Mouse (Mus musculus) ES-E14 (cell line): ENCODE data around the gene Aox4.

Source experiments
- CHD2 ChIP-seq: IDR thresholded peaks from 2 replicates; pipeline ENCODE4 v1.6.1; 2014; ENCODE audit warnings: mild to moderate bottlenecking, low read depth, low read length, inconsistent platforms
- HCFC1 ChIP-seq: IDR thresholded peaks from 2 replicates; pipeline ENCODE4 v1.6.1; 2012; ENCODE audit warnings: low read length, inconsistent platforms, borderline replicate concordance; ENCODE audit not compliant: insufficient read depth
- MAFK ChIP-seq: IDR thresholded peaks from 2 replicates; pipeline ENCODE4 v1.6.1; 2014; ENCODE audit warnings: mild to moderate bottlenecking, low read depth, low read length, inconsistent platforms; ENCODE audit not compliant: insufficient read depth
- ZC3H11A ChIP-seq: IDR thresholded peaks from 2 replicates; pipeline ENCODE4 v1.6.1; 2012; ENCODE audit warnings: low read depth, mild to moderate bottlenecking, inconsistent platforms, low read length, borderline replicate concordance
- ZNF384 ChIP-seq: IDR thresholded peaks from 2 replicates; pipeline ENCODE4 v1.6.1; 2012; ENCODE audit warnings: low read depth, low read length, inconsistent platforms

DNA sequence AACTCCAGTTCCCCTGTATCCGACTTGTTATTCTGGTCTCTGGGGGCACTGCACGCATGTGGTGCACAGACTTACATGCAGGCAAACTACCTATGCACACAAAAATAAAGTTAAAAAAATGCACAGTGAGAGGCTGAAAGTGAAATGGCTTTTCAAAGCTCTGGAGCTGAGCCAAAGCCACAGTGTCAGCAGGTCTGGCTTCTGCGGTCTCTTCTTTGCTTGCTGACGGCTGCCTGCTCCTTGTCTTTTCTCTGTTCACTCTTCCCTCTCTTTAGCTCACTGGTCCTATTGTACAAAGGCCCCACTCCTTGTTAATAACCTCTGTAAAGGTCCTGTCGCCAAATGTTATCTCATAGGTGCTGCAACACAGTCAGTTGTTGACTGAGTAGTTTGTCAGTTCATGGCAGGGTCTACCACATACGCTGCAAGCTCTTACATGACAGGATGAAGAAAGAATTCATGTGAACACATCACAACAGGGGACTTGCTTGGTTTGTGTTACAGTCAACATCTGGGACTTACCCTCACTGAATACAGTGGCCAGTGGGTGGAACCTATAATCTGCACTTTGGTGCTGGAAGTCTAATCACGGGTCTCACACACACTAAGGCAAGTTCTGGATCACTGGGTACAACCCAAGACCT is 101.1 kb downstream of the Aox4 start:
- TF ChIP-seq CHD2 (no peak), HCFC1 (no peak), ZNF384 (no peak), ZC3H11A (no peak), MAFK (no peak)
